Mouse (Mus musculus): ENCODE measurements around the gene Cdk17.
A peak's percentile ranks its signal among the peaks of the same experiment; 100 is the strongest.

The Cdk17 gene

DNA sequence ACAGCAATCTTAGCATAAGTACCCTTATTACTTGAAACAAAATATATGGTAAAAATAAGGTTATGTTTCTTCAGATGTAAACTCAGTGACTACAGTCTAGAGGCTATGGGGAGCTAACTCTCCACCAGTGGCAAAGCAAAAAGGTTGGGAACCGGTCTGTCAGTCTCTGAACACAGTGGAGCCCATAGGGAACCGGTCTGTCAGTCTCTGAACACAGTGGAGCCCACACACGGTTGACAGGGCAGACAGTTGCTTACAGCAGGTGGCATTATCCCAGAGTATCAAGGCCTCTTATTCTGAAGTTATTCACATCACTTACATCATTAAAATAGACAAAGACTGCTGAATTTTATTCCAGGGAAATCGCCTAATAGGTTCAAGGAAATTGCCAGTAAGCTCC is 70.8 kb downstream of the Cdk17 start:
- DNase-seq (ENCODE audit: low spot score) = no peak

DNA sequence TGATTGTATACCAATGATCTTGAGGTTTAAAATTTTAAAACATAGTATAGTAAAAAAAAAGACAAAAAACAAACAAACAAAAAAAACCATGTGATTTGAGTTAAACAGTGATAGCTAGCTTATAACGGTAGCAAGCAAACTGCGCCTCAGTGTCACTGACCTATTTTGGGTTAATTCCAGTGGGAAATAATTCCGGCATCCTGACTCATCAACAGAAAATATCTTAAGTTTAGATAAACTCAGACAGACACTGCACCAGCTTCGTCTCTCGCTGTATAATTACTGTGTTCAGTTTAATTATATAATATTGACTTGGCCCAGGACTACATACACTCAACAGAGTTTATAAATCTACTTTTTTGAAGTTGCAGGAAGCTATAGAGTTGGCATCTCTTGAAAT is 71.2 kb downstream of the Cdk17 start:
- no peak for DNase-seq (ENCODE audit: low spot score)

DNA sequence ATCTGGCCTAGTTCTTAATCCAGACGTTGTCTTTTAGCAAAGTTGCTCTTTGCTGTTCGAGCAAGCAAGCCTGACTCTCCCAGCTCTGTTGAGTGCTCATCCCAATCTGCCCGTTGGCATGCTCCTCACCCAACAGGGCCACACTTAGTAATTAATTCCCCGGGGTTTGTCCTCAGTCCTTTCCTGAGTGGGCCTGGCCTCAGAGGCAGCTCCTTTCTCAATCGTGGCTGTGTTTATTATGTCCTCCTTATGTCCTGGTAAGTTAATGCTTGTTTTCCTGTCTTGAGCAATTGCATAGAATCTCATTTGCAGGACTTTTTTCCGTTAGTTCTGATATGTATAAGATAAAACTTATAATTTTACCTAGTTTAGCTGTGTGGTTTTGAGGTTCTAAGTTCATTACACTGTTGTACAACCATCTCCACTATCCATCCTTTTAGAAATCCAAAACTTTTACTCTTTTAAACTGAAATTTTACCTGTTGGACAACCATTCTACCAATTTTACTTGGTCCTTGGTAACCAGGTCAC is 73.1 kb downstream of the Cdk17 start:
- DNase-seq (ENCODE audit: low spot score) = no peak

- DNase-seq (ENCODE audit: low spot score) = no peak
Measured at GRCm38 (mm10) chr10:93234692-93235091, 74.0 kb downstream of the Cdk17 start.

GRCm38 (mm10) chr10:93239201-93239806 is 78.6 kb downstream of the Cdk17 start:
- no peak for DNase-seq (ENCODE audit: low spot score)

DNA sequence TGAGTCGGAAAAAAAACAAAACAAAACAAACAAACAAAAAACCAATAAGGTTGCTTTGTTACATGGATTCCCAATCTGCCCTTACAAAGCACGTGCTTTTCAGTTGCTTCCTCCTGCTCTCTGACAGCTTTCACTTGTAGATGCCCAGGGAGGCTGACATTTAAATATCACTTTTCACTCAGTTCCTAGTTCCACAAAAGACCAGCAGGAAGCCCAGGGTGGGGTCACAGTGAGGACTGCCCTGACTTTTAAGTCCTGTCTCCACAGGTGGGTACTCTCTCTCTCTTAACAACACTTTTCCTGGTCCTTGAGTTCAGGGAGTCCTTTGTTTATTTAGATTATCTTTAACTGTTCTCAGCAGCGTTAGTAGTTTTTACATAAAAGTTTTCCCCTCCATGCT is 81.5 kb downstream of the Cdk17 start:
- DNase-seq (ENCODE audit: low spot score) = no peak

- no peak for DNase-seq (ENCODE audit: low spot score)
Measured at GRCm38 (mm10) chr10:93242861-93243260, 82.2 kb downstream of the Cdk17 start.

- no peak for DNase-seq (ENCODE audit: low spot score)
Measured at GRCm38 (mm10) chr10:93244209-93244705, 83.6 kb downstream of the Cdk17 start.

GRCm38 (mm10) chr10:93246185-93246920 is 85.7 kb downstream of the Cdk17 start:
- DNase-seq (ENCODE audit: low spot score) = no peak

DNA sequence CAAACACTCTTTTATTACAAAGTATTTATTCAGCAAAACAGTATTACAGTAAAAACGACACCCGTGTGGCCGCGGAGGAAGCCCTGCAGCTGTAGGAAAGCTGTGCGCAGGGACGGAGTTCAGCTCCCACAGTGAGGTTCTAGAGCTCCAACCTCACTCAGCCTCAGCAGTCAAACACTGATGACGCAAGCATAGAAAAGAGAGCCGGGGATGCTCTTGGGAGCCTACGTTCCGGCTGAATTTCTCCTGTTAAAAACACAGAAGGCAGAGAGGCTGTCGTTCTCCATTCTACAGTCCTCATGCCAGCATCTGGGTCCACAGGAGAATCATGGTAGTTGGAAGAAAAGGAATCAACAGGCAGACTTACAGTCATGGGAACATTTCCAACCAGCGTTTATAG is 86.7 kb downstream of the Cdk17 start:
- no peak for DNase-seq (ENCODE audit: low spot score)

- DNase-seq (ENCODE audit: low spot score) = no peak
Measured at GRCm38 (mm10) chr10:93247902-93248301, 87.2 kb downstream of the Cdk17 start.

DNA sequence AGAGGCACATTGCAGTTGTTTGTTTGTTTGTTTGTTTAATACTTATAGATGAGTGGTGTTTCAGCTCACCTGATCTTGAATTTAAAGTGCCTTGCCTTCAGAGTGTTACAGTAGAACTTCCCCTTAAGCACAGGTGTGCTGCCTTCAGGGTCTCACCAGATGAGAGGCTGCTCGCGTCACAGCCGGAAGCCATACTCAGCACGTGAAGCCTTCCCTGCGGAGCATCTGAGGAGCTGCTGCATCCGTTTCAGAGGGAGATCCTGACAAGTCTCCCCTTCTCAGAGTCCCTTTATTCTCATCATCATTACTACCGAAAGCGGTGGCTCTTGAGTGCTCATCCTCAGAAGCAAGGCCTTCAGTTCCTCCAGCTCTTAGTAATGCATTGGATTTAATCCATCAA is 87.7 kb downstream of the Cdk17 start:
- no peak for DNase-seq (ENCODE audit: low spot score)

- no peak for DNase-seq (ENCODE audit: low spot score)
Measured at GRCm38 (mm10) chr10:93249901-93250300, 89.2 kb downstream of the Cdk17 start.

DNA sequence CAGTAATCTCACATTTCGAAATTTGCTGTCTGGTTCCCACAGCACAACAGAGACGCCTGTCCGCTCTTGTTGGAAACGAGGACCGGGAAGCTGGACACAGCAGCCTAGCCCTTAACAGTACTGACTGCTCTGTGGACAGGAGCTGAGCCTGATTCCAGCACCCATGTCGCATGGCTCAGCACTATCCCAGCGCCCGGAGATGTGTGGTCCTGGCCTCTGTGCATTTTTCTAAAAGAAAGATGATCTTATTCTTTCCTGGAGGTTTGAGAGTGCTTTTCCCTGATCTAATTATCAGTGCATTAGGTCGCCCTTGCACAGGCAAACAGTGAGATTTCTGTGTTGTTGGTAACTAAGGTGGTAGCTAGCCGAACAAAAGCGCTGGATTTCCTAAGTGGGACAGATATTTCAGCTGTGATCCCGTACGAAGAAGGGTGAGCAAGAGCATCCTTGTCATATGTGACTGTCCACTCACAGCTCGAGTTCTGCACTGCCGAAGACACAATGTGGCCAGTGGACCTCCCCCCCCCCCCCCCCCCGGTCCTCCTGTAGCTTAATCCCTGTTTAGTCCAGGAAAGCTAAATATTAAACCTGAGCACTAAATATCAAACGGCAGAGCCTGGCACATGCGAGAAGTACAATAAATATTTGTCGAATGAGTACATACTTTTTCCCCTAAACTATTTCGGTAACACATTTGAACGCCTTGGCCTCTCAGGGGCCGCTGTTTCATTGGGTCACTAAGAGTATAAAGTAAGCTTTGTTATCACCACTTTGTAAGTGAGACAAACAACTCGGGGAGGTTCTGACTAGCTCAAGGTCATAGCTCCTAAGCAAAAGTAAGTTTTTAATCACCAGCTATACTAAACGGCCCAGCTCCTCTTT is 90.0 kb downstream of the Cdk17 start:
- DNase-seq (ENCODE audit: low spot score) = no peak

DNA sequence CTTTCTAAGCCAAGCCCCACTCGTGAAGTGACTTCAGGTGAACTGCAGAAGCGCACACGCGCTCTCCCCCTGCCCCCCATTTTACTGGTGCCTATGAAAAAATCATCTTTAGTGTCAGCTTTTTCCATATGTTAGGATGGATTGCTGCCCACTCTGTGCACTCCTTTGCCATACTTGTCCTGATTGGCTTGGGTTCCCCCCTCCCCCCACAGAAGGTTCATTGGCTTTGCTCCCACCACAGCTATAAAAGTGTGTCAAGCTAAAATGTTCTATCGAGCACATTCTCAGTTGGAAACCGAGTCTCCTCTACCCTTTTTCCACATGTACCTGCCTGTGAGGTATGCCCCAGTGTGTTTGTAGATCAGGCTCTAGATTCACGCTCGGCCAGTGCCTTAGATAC is 90.8 kb downstream of the Cdk17 start:
- DNase-seq (ENCODE audit: low spot score) = no peak

DNA sequence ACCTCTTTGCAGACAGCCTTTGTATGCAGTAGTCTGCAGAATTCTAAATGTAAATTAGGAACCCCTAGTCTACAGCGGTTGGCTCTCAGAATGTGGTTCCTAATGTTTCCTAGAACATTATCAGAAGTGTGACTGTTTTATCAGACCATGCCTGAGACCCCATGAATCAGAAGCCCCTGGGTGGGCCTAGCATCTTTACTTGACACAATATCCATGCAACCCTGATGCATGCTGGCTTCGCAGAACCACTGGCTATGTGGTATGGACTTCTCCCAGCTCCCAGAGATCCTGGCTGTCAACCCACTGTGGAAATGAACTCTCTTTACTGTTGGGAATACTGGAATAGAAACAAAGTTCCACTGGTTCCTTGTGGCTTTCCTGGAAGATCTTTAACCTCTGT is 92.0 kb downstream of the Cdk17 start:
- no peak for DNase-seq (ENCODE audit: low spot score)

GRCm38 (mm10) chr10:93253156-93253555 is 92.5 kb downstream of the Cdk17 start:
- DNase-seq (ENCODE audit: low spot score) = no peak

DNA sequence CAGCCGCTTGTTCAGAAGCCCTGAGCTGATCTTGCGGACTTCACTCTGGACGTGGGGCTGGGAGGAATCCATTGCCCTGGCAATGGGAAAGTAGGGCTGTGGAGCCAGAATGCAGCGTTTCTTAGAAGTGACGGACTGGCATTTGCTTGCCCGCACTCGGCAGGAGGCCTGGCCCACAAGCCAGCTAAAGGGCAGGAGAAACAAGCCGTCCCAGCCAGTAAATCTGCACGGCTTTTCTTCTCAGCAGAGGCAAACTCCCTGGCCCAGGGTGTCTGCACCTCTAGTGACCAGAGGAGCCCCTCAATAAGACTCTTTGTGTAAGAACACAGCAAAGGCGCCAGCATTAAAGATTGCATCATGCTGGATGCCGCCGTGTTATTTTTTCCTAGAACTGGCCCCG is 94.6 kb downstream of the Cdk17 start:
- DNase-seq (ENCODE audit: low spot score) = no peak

DNA sequence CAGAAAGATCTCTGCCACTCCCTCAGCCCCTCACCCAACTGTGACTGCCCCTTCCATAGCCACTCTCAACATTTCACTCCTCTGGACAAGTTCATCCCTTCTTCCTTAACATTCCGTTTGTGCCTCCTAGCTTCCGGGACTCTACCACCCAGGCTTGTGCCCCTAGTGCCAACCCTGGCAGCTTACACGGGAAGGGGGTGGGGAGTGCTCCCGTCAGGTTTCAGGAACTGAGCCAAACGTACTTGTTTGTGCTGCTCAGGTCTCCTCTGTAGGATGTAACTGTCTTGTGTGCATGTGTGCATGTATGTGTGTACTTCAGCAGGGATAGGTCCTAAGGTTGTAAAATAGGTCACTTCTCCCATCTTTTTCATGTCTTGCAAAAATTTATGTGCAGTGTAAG is 99.2 kb downstream of the Cdk17 start:
- no peak for DNase-seq (ENCODE audit: low spot score)

- no peak for DNase-seq (ENCODE audit: low spot score)
Measured at GRCm38 (mm10) chr10:93261132-93261980, 100.7 kb downstream of the Cdk17 start.

DNA sequence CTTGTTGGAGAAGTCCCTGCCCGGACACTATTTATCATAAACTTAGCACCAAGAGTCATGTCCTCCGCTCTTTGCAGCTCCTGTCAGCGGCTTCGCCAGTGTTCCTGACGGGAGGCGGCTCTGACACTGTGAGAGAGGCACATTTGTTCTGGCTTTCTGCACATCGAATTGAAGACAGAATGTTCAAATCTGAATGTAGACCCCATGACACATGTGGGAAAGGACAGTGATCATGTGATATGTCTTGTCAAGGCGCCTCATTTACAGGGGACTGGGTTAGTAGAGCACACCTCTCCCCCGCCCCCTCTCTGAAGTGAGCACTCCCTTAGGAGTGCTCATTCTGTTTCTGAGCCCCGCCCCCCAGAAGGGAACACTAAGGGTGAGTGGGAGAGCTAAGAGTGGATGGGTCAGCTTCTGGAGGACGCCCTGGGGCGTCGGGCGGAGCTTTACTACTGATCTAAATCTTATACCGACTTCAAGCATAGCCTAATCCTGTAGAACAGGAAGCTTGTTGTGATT is 101.4 kb downstream of the Cdk17 start:
- DNase-seq (ENCODE audit: low spot score) = peak; percentile 44
